Mouse (Mus musculus) MEL (cell line): ENCODE results near the gene Gm21969. TPM values are rescaled to one million over a fixed set of nuclear protein-coding genes. Genes with fewer than 3 reads are reported as not detected.

Source experiments
- DNase-seq: peaks from one replicate; pipeline ENCODE4 v3.0.0; 2011; ENCODE audit warnings: low read depth, low spot score
- H3K27ac ChIP-seq: 2 replicates; pipeline ENCODE4 v1.5.1; 2012; ENCODE audit warnings: low read depth, mild to moderate bottlenecking, control low read depth, low read length, moderate library complexity; ENCODE audit not compliant: control insufficient read depth
- H3K27me3 ChIP-seq, 2 experiments: fragments of 150-350 bp in 1 of 2; sonication (generic) in 1 of 2; 2 replicates each; pipeline ENCODE4 v1.6.1; 2012; ENCODE audit warnings: low read length in 2 of 2, mild to moderate bottlenecking in 2 of 2, improper control_type of control experiment in 1 of 2, moderate library complexity in 1 of 2; ENCODE audit not compliant: insufficient read depth in 2 of 2, control insufficient read depth in 1 of 2
- H3K36me3 ChIP-seq, 2 experiments: 2 replicates each; pipeline ENCODE4 v1.6.1; 2012 to 2014; ENCODE audit warnings: low read length in 2 of 2, improper control_type of control experiment in 1 of 2, inconsistent platforms in 1 of 2, mild to moderate bottlenecking in 1 of 2; ENCODE audit not compliant: insufficient read depth in 2 of 2, control insufficient read depth in 1 of 2
- H3K4me1 ChIP-seq, 2 experiments: fragments of 150-350 bp in 1 of 2; sonication (generic) in 1 of 2; 2 replicates each; pipeline ENCODE4 v1.6.1; 2012; ENCODE audit warnings: low read length in 2 of 2, improper control_type of control experiment in 1 of 2, mild to moderate bottlenecking in 1 of 2; ENCODE audit not compliant: insufficient read depth in 2 of 2, control insufficient read depth in 1 of 2
- H3K4me3 ChIP-seq, 2 experiments: fragments of 150-350 bp in 1 of 2; sonication (generic) in 1 of 2; 2 replicates each; pipeline ENCODE4 v1.5.1; 2012; ENCODE audit warnings: low read depth in 2 of 2, low read length in 2 of 2, mild to moderate bottlenecking in 2 of 2, moderate library complexity in 2 of 2, control low read depth in 1 of 2, improper control_type of control experiment in 1 of 2; ENCODE audit not compliant: control insufficient read depth in 1 of 2, insufficient read depth in 1 of 2
- H3K79me2 ChIP-seq: 2 replicates; pipeline ENCODE4 v1.6.1; 2012; ENCODE audit warnings: mild to moderate bottlenecking, low read length, moderate library complexity; ENCODE audit not compliant: control insufficient read depth, poor library complexity, insufficient read depth
- H3K9ac ChIP-seq: 2 replicates; pipeline ENCODE4 v1.6.1; 2012; ENCODE audit warnings: low read depth, mild to moderate bottlenecking, control low read depth, low read length, moderate library complexity; ENCODE audit not compliant: control insufficient read depth, poor library complexity, severe bottlenecking
- H3K9me3 ChIP-seq: fragments of 150-350 bp; sonication (generic); replicated peaks from 2 replicates; pipeline ENCODE4 v1.6.1; 2012; ENCODE audit warnings: mild to moderate bottlenecking, low read length, improper control_type of control experiment, moderate library complexity; ENCODE audit not compliant: insufficient read depth
- BHLHE40 ChIP-seq: IDR thresholded peaks from 2 replicates; pipeline ENCODE4 v1.6.1; 2012; ENCODE audit warnings: low read depth, mild to moderate bottlenecking, inconsistent platforms, low read length, improper control_type of control experiment, borderline replicate concordance
- CHD1 ChIP-seq: IDR thresholded peaks from 2 replicates; pipeline ENCODE4 v1.6.1; 2012; ENCODE audit warnings: low read depth, mild to moderate bottlenecking, inconsistent platforms, low read length, improper control_type of control experiment
- CHD2 ChIP-seq: IDR thresholded peaks from 2 replicates; pipeline ENCODE4 v1.6.1; 2011; ENCODE audit warnings: low read length, improper control_type of control experiment
- CTCF ChIP-seq, 3 experiments: IDR thresholded peaks in 2 of 3; conservative IDR thresholded peaks in 1 of 3; 2 replicates each; pipeline ENCODE4 v1.5.1; 2011 to 2012; ENCODE audit warnings: low read length in 3 of 3, low read depth in 2 of 3, mild to moderate bottlenecking in 2 of 3, improper control_type of control experiment in 1 of 3, inconsistent platforms in 1 of 3, mixed read lengths in 1 of 3, moderate library complexity in 1 of 3; ENCODE audit not compliant: control insufficient read depth in 1 of 3, insufficient read depth in 1 of 3, poor library complexity in 1 of 3, severe bottlenecking in 1 of 3
- E2F4 ChIP-seq: IDR thresholded peaks from 2 replicates; pipeline ENCODE4 v1.6.1; 2011; ENCODE audit warnings: low read depth, low read length, improper control_type of control experiment, borderline replicate concordance
- ETS1 ChIP-seq: IDR thresholded peaks from 2 replicates; pipeline ENCODE4 v1.6.1; 2012; ENCODE audit warnings: low read depth, mild to moderate bottlenecking, inconsistent platforms, low read length, improper control_type of control experiment, moderate library complexity
- GABPA ChIP-seq: IDR thresholded peaks from 2 replicates; pipeline ENCODE4 v1.6.1; 2012; ENCODE audit warnings: low read depth, mild to moderate bottlenecking, inconsistent platforms, low read length, improper control_type of control experiment, moderate library complexity
- JUND ChIP-seq: IDR thresholded peaks from 2 replicates; pipeline ENCODE4 v1.6.1; 2011; ENCODE audit warnings: low read depth, mild to moderate bottlenecking, improper control_type of control experiment, low read length
- MAFK ChIP-seq: IDR thresholded peaks from 2 replicates; pipeline ENCODE4 v1.6.1; 2011; ENCODE audit warnings: low read depth, mild to moderate bottlenecking, low read length, improper control_type of control experiment, borderline replicate concordance
- MAZ ChIP-seq: IDR thresholded peaks from 2 replicates; pipeline ENCODE4 v1.6.1; 2012; ENCODE audit warnings: low read depth, mild to moderate bottlenecking, inconsistent platforms, low read length, improper control_type of control experiment
- MYC ChIP-seq: IDR thresholded peaks from 2 replicates; pipeline ENCODE4 v1.6.1; 2011; ENCODE audit warnings: low read depth, mild to moderate bottlenecking, low read length, improper control_type of control experiment, moderate library complexity
- NELFE ChIP-seq: IDR thresholded peaks from 2 replicates; pipeline ENCODE4 v1.6.1; 2011; ENCODE audit warnings: low read depth, low read length, improper control_type of control experiment
- POLR2A ChIP-seq, 2 experiments: IDR thresholded peaks; 2 replicates each; pipeline ENCODE4 v1.6.1; 2011 to 2012; ENCODE audit warnings: low read length in 2 of 2, mild to moderate bottlenecking in 2 of 2, control low read depth in 1 of 2, improper control_type of control experiment in 1 of 2, low read depth in 1 of 2, moderate library complexity in 1 of 2; ENCODE audit not compliant: control insufficient read depth in 1 of 2, insufficient read depth in 1 of 2, poor library complexity in 1 of 2
- POLR2AphosphoS2 ChIP-seq: IDR thresholded peaks from 2 replicates; pipeline ENCODE4 v1.6.1; 2011; ENCODE audit warnings: low read length, improper control_type of control experiment
- POLR2AphosphoS5 ChIP-seq: IDR thresholded peaks from 2 replicates; pipeline ENCODE4 v1.6.1; 2012; ENCODE audit warnings: low read depth, borderline replicate concordance, mild to moderate bottlenecking, inconsistent platforms, low read length, moderate library complexity, mixed read lengths
- RAD21 ChIP-seq: IDR thresholded peaks from 2 replicates; pipeline ENCODE4 v1.6.1; 2011; ENCODE audit warnings: mild to moderate bottlenecking, low read depth, low read length, improper control_type of control experiment
- SIN3A ChIP-seq: IDR thresholded peaks from 2 replicates; pipeline ENCODE4 v1.6.1; 2012; ENCODE audit warnings: low read length, improper control_type of control experiment, inconsistent platforms
- SMC3 ChIP-seq: IDR thresholded peaks from 2 replicates; pipeline ENCODE4 v1.6.1; 2011; ENCODE audit warnings: low read depth, low read length, improper control_type of control experiment
- TBP ChIP-seq: IDR thresholded peaks from 2 replicates; pipeline ENCODE4 v1.8.0; 2011; ENCODE audit warnings: low read depth, low read length, improper control_type of control experiment
- USF2 ChIP-seq, 2 experiments: IDR thresholded peaks; 2 replicates each; pipeline ENCODE4 v1.6.1; 2011 to 2012; ENCODE audit warnings: improper control_type of control experiment in 2 of 2, low read length in 2 of 2, borderline replicate concordance in 1 of 2, inconsistent platforms in 1 of 2, low read depth in 1 of 2, mild to moderate bottlenecking in 1 of 2; ENCODE audit not compliant: insufficient read depth in 1 of 2
- ZKSCAN1 ChIP-seq: IDR thresholded peaks from 2 replicates; pipeline ENCODE4 v1.6.1; 2012; ENCODE audit warnings: low read depth, mild to moderate bottlenecking, inconsistent platforms, low read length, improper control_type of control experiment, moderate library complexity
- polyA plus RNA-seq, 2 experiments: library from polyadenylated mRNA; stranded (reverse) in 1 of 2; unstranded in 1 of 2; fragments of >175 nt in 1 of 2; fragments of >200 nt in 1 of 2; gene quantifications; 2 replicates each; pipeline versions ENCODE4 v1.2.1 to v1.2.4; 2012; ENCODE audit warnings: low replicate concordance in 2 of 2, low read depth in 1 of 2; ENCODE audit not compliant: insufficient read length in 2 of 2, insufficient read depth in 1 of 2, missing spikeins in 1 of 2
- total RNA-seq: library from RNA; depleted of rRNA; stranded (reverse); fragments of 300-350 nt; gene quantifications from 2 replicates; pipeline ENCODE4 v1.2.3, GENCODE M21; 2012

Gene Gm21969
- total and polyA plus RNA-seq, 3 experiments, result 0.03 TPM; not detected in 2

GRCm38 (mm10) chr4:139646916-139647315 lies 43.9 kb downstream of the Gm21969 start:
- DNase-seq, result peak; percentile 21

GRCm38 (mm10) chr4:139650086-139650743 lies 47.2 kb downstream of the Gm21969 start:
- no peak for DNase-seq
- no peak overlapping the region for H3K4me3 ChIP-seq
- H3K36me3 ChIP-seq, result no peaks in the 10 kb centered on the region
- H3K27ac ChIP-seq, result no peak overlapping the region
- H3K79me2 ChIP-seq, result no peaks in the 10 kb centered on the region
- H3K9ac ChIP-seq, result no peak overlapping the region
- H3K27me3 ChIP-seq, result no peaks in the 10 kb centered on the region
- no peaks in the 10 kb centered on the region for H3K9me3 ChIP-seq
- no peaks in the 10 kb centered on the region for H3K4me1 ChIP-seq
- TF ChIP-seq GABPA (no peak), MAZ (no peak)

More at GRCm38 (mm10) chr4:139646916-139647315, 43.9 kb downstream of the Gm21969 start:
- Histone ChIP-seq H3K9me3 (no peaks in the 10 kb centered on the region), H3K4me1 (no peaks in the 10 kb centered on the region), H3K27me3 (no peaks in the 10 kb centered on the region), H3K36me3 (no peaks in the 10 kb centered on the region), H3K4me3 (no peak overlapping the region), H3K27ac (no peak overlapping the region), H3K79me2 (no peaks in the 10 kb centered on the region), H3K9ac (no peak overlapping the region)
- TF ChIP-seq POLR2AphosphoS5, result no peak
- no peak for TF ChIP-seq TBP
- peak in 1 of 3 experiments; percentile 26; a peak in 3 of 6 replicates for TF ChIP-seq CTCF (IDR thresholded peaks at IDR 0.05 in 2 of 3, conservative IDR thresholded peaks at IDR 0.05 in 1 of 3; ENCODE audit: control insufficient read depth in 1 of 3, insufficient read depth in 1 of 3, low read depth in 2 of 3, low read length in 3 of 3, poor library complexity in 1 of 3, severe bottlenecking in 1 of 3)
- no peak for TF ChIP-seq SMC3
- TF ChIP-seq ETS1, result no peak

DNA sequence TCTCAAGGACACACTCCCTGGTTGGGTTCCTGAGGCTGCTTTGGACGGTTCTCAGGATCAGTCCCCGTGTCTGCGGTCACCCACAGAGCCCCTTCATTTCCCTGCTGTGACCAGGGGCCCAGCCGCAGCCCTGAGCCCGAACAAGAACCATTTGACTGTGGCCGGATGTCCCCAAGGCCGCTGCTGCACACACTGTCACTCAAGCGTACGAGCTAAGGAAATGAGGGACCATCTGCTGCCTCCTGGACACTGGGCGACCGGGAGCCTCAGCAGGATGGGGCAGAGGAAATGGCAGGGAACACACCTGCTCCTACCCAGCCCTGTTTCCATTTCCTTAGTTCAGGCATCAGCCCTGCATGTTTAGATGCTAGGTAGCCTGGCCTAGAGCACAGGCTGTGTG lies 47.9 kb downstream of the Gm21969 start:
- TF ChIP-seq USF2 (IDR thresholded peaks at IDR 0.05; ENCODE audit: borderline replicate concordance in 1 of 2, insufficient read depth in 1 of 2, low read depth in 1 of 2, low read length in 2 of 2) (no peak), RAD21 (no peak), ZKSCAN1 (no peak), ETS1 (no peak), BHLHE40 (no peak), MAZ (no peak), MAFK (no peak), POLR2A (IDR thresholded peaks at IDR 0.05; ENCODE audit: control insufficient read depth in 1 of 2, insufficient read depth in 1 of 2, low read depth in 1 of 2, low read length in 2 of 2, poor library complexity in 1 of 2) (no peak), TBP (no peak), GABPA (no peak), MYC (no peak), JUND (no peak), CTCF (IDR thresholded peaks at IDR 0.05 in 2 of 3, conservative IDR thresholded peaks at IDR 0.05 in 1 of 3; ENCODE audit: control insufficient read depth in 1 of 3, insufficient read depth in 1 of 3, low read depth in 2 of 3, low read length in 3 of 3, poor library complexity in 1 of 3, severe bottlenecking in 1 of 3) (no peak), POLR2AphosphoS2 (no peak), SIN3A (no peak), E2F4 (no peak), CHD1 (no peak), NELFE (no peak), POLR2AphosphoS5 (no peak), CHD2 (no peak)
- H3K27me3 ChIP-seq, result no peaks in the 10 kb centered on the region
- DNase-seq, result no peak
- H3K36me3 ChIP-seq, result no peaks in the 10 kb centered on the region
- H3K27ac ChIP-seq, result no peak overlapping the region
- no peaks in the 10 kb centered on the region for H3K4me1 ChIP-seq
- H3K4me3 ChIP-seq, result no peak overlapping the region
- no peaks in the 10 kb centered on the region for H3K79me2 ChIP-seq
- H3K9me3 ChIP-seq, result no peaks in the 10 kb centered on the region
- H3K9ac ChIP-seq, result no peak overlapping the region
